Mouse (Mus musculus): ENCODE measurements around the gene Twf2. TPM values are rescaled to one million over a fixed set of nuclear protein-coding genes. Genes with fewer than 3 reads are reported as not detected.

Gene Twf2
- polyA plus RNA-seq, 1 experiment from 2014 or later = 44.0 TPM

DNA sequence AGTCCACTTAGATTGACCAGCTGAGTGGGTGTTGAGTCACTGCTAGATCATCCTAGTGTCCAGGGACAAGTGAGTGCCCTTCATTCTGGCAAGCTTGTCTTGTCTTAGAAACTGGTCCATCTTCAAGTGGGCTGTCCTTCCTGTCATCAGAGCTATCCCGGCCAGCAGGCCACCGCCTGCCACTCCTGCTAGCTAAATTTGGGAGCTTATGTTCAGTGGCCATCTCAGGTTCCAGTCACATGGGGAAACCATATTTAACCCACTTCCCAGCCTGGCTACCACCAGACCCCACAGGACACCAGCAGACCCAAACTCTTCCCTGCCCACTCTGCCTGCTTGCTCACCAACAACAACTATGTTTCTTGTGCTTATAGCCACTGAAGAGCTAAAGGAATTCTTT, 3.6 kb downstream of the Twf2 start:
- Histone ChIP-seq H3K9ac (ENCODE audit: low read depth, low read length) (no peak overlapping the region), H3K4me2 (ENCODE audit: low read length) (no peak overlapping the region), H3K27ac (no peak overlapping the region), H3K4me3 (replicated peaks; ENCODE audit: low read depth, low read length) (no peak overlapping the region), H3K4me1 (replicated peaks; ENCODE audit: insufficient read depth, low read length) (peaks cover 17% of the 10 kb centered on the region), H3K9me3 (replicated peaks; ENCODE audit: low read length) (no peaks in the 10 kb centered on the region), H3K36me3 (ENCODE audit: insufficient read depth, low read length) (0 out of 2 replicates have a peak, but pooled peaks cover 4% of the 10 kb centered on the region), H3K27me3 (ENCODE audit: insufficient read depth, low read length) (no peaks in the 10 kb centered on the region)
- WGBS = 63% methylated on average over 2 of the region's 2 CpGs
- no peak for TF ChIP-seq CTCF (IDR thresholded peaks at IDR 0.05; ENCODE audit: low read depth)
- ATAC-seq (replicated peaks; ENCODE audit: low FRiP score, low read depth) (no peak), DNase-seq (ENCODE audit: low spot score) (no peak)

DNA sequence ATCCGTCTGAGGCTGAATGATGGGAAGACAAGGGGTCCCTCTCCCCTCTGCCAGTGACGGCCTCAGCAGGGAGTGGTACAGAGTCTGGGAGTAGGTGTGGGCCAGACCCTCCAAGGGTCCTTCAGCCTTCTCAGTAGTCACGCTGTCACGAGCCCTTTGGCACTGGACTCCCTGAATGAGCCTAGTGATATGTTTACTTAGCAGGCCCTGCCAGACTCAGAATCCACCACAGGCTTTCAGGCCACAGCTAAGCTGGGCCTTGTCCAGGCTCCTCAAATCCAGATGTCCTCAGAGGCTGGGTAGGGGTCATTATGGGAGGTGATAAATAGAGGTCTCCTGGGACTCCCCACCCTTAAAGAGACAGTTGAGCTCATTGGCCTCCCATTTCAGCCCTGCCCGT, 5.3 kb downstream of the Twf2 start:
- WGBS = 67% methylated on average over 5 of the region's 5 CpGs
- H3K27ac ChIP-seq = no peak overlapping the region
- no peaks in the 10 kb centered on the region for H3K9me3 ChIP-seq (replicated peaks; ENCODE audit: low read length)
- ATAC-seq (replicated peaks; ENCODE audit: low FRiP score, low read depth) = no peak
- 0 out of 2 replicates have a peak, but pooled peaks cover 4% of the 10 kb centered on the region for H3K36me3 ChIP-seq (ENCODE audit: insufficient read depth, low read length)
- peaks cover 17% of the 10 kb centered on the region for H3K4me1 ChIP-seq (replicated peaks; ENCODE audit: insufficient read depth, low read length)
- H3K4me2 ChIP-seq (ENCODE audit: low read length) = no peak overlapping the region
- H3K27me3 ChIP-seq (ENCODE audit: insufficient read depth, low read length) = no peaks in the 10 kb centered on the region
- no peak for DNase-seq (ENCODE audit: low spot score)
- no peak overlapping the region for H3K9ac ChIP-seq (ENCODE audit: low read depth, low read length)
- no peak for TF ChIP-seq CTCF (IDR thresholded peaks at IDR 0.05; ENCODE audit: low read depth)
- no peak overlapping the region for H3K4me3 ChIP-seq (replicated peaks; ENCODE audit: low read depth, low read length)

GRCm38 (mm10) chr9:106209954-106210353, 7.0 kb downstream of the Twf2 start:
- H3K9me3 ChIP-seq (replicated peaks; ENCODE audit: low read length) = no peaks in the 10 kb centered on the region
- no peak overlapping the region for H3K27ac ChIP-seq
- DNase-seq (ENCODE audit: low spot score) (no peak), ATAC-seq (replicated peaks; ENCODE audit: low FRiP score, low read depth) (no peak)
- H3K9ac ChIP-seq (ENCODE audit: low read depth, low read length) = no peak overlapping the region
- no peak overlapping the region for H3K4me2 ChIP-seq (ENCODE audit: low read length)
- peaks cover 19% of the 10 kb centered on the region for H3K36me3 ChIP-seq (ENCODE audit: insufficient read depth, low read length)
- 90% methylated on average over 4 of the region's 4 CpGs for WGBS
- H3K4me1 ChIP-seq (replicated peaks; ENCODE audit: insufficient read depth, low read length) = peaks cover 8% of the 10 kb centered on the region; the same call in 1 of the 2 replicates
- TF ChIP-seq CTCF (IDR thresholded peaks at IDR 0.05; ENCODE audit: low read depth) = no peak
- no peak overlapping the region for H3K4me3 ChIP-seq (replicated peaks; ENCODE audit: low read depth, low read length)
- H3K27me3 ChIP-seq (ENCODE audit: insufficient read depth, low read length) = no peaks in the 10 kb centered on the region

DNA sequence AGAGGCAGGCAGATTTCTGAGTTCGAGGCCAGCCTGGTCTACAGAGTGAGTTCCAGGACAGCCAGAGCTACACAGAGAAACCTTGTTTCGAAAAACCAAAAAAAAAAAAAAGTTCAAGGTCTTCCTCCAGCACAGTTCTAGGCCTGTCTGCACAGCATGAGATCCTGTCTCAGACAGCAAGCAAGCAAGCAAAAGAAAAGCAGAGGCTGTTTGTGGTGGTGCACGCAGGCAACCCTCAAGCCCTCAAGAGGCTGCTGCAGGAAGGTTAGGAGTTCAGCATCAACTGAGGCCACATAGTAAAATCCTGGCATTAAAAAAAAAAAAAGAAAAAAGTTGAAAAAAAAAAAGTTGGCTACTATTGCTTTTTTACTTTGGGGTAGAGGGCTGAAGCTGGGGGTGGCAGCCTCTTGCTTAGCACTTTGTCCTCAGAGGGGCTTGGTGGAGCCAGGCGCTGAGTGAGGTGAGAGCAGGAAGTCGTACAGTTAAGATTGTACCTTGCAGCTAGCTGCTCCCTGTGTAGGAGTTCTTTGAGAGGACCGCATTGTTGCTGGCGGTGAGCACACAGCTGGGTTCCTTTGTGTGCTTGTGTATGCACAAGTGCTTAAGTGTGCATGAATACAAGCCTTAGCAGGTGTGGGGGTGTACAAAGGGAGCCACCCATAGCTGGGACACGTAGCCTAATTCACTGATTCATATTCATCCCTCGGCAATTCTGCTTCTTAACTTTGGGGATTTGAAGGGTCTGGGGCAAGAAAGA, 8.1 kb downstream of the Twf2 start:
- Histone ChIP-seq H3K36me3 (ENCODE audit: insufficient read depth, low read length) (peaks cover 23% of the 10 kb centered on the region), H3K4me3 (replicated peaks; ENCODE audit: low read depth, low read length) (no peak overlapping the region), H3K9me3 (replicated peaks; ENCODE audit: low read length) (no peaks in the 10 kb centered on the region), H3K4me1 (replicated peaks; ENCODE audit: insufficient read depth, low read length) (peaks cover 5% of the 10 kb centered on the region; the same call in 1 of the 2 replicates), H3K27me3 (ENCODE audit: insufficient read depth, low read length) (no peaks in the 10 kb centered on the region), H3K27ac (peak overlapping the region; percentile 62; the same call in 1 of the 2 replicates), H3K9ac (ENCODE audit: low read depth, low read length) (peak overlapping the region; percentile 46), H3K4me2 (ENCODE audit: low read length) (peak overlapping the region; percentile 56)
- ATAC-seq (replicated peaks; ENCODE audit: low FRiP score, low read depth) = no peak
- 64% methylated on average over 9 of the region's 9 CpGs for WGBS
- TF ChIP-seq CTCF (IDR thresholded peaks at IDR 0.05; ENCODE audit: low read depth) = no peak
- DNase-seq (ENCODE audit: low spot score) = no peak

- DNase-seq (ENCODE audit: low spot score) (peak; percentile 95), ATAC-seq (replicated peaks; ENCODE audit: low FRiP score, low read depth) (peak; percentile 83)
- no peaks in the 10 kb centered on the region for H3K9me3 ChIP-seq (replicated peaks; ENCODE audit: low read length)
- peak; percentile 100 for TF ChIP-seq CTCF (IDR thresholded peaks at IDR 0.05; ENCODE audit: low read depth)
- peak overlapping the region; percentile 46 for H3K9ac ChIP-seq (ENCODE audit: low read depth, low read length)
- H3K27ac ChIP-seq = peak overlapping the region; percentile 62
- peaks cover 5% of the 10 kb centered on the region; the same call in 1 of the 2 replicates for H3K4me1 ChIP-seq (replicated peaks; ENCODE audit: insufficient read depth, low read length)
- H3K4me2 ChIP-seq (ENCODE audit: low read length) = peak overlapping the region; percentile 56
- H3K36me3 ChIP-seq (ENCODE audit: insufficient read depth, low read length) = peaks cover 23% of the 10 kb centered on the region
- H3K4me3 ChIP-seq (replicated peaks; ENCODE audit: low read depth, low read length) = peak overlapping the region; percentile 24
- H3K27me3 ChIP-seq (ENCODE audit: insufficient read depth, low read length) = no peaks in the 10 kb centered on the region
- WGBS = 20% methylated on average over 37 of the region's 37 CpGs
Measured at GRCm38 (mm10) chr9:106211680-106212593, 9.0 kb downstream of the Twf2 start.

GRCm38 (mm10) chr9:106212594-106212981, 9.7 kb downstream of the Twf2 start:
- DNase-seq (ENCODE audit: low spot score) (no peak), ATAC-seq (replicated peaks; ENCODE audit: low FRiP score, low read depth) (peak; percentile 5; the same call in 1 of the 2 replicates)
- no peak overlapping the region for H3K4me2 ChIP-seq (ENCODE audit: low read length)
- no peak overlapping the region for H3K4me3 ChIP-seq (replicated peaks; ENCODE audit: low read depth, low read length)
- 84% methylated on average over 12 of the region's 12 CpGs for WGBS
- peaks cover 23% of the 10 kb centered on the region for H3K36me3 ChIP-seq (ENCODE audit: insufficient read depth, low read length)
- H3K27me3 ChIP-seq (ENCODE audit: insufficient read depth, low read length) = no peaks in the 10 kb centered on the region
- H3K9ac ChIP-seq (ENCODE audit: low read depth, low read length) = no peak overlapping the region
- H3K9me3 ChIP-seq (replicated peaks; ENCODE audit: low read length) = no peaks in the 10 kb centered on the region
- no peak for TF ChIP-seq CTCF (IDR thresholded peaks at IDR 0.05; ENCODE audit: low read depth)
- no peak overlapping the region for H3K27ac ChIP-seq
- H3K4me1 ChIP-seq (replicated peaks; ENCODE audit: insufficient read depth, low read length) = peaks cover 5% of the 10 kb centered on the region; the same call in 1 of the 2 replicates

All from kidney, postnatal 0 days (tissue).